Mouse (Mus musculus) limb, embryonic 12.5 days (tissue): Measurements from ENCODE around the gene Itga7. TPM values are rescaled to one million over a fixed set of nuclear protein-coding genes. Genes with fewer than 3 reads are reported as not detected.

Source experiments
- ATAC-seq: fragments of 200-750 bp; cut with Nextera tagmentation; 2 replicates; pipeline ENCODE4 v1.8.0; 2017; ENCODE audit warnings: low read depth, moderate TSS enrichment; ENCODE audit not compliant: insufficient number of reproducible peaks, insufficient read depth, low FRiP score, low TSS enrichment
- H3K27ac ChIP-seq: fragments of 300-500 bp; sonication (generic); 2 replicates; pipeline ENCODE4 v1.5.1; 2016; ENCODE audit warnings: mild to moderate bottlenecking, moderate library complexity
- H3K27me3 ChIP-seq: fragments of 300-500 bp; sonication (generic); 2 replicates; pipeline ENCODE4 v1.6.1; 2016; ENCODE audit warnings: mild to moderate bottlenecking, moderate library complexity
- H3K36me3 ChIP-seq: fragments of 300-500 bp; sonication (generic); 2 replicates; pipeline ENCODE4 v1.6.1; 2016; ENCODE audit warnings: mild to moderate bottlenecking, moderate library complexity
- H3K4me1 ChIP-seq: fragments of 300-500 bp; sonication (generic); replicated peaks from 2 replicates; pipeline ENCODE4 v1.6.1; 2016
- H3K4me2 ChIP-seq: fragments of 300-500 bp; sonication (generic); 2 replicates; pipeline ENCODE4 v1.6.1; 2016; ENCODE audit warnings: mild to moderate bottlenecking, moderate library complexity
- H3K4me3 ChIP-seq: fragments of 300-500 bp; sonication (generic); replicated peaks from 2 replicates; pipeline ENCODE4 v1.5.1; 2016; ENCODE audit warnings: mild to moderate bottlenecking
- H3K9ac ChIP-seq: fragments of 300-500 bp; sonication (generic); replicated peaks from 2 replicates; pipeline ENCODE4 v1.6.1; 2016; ENCODE audit warnings: mild to moderate bottlenecking, moderate library complexity
- H3K9me3 ChIP-seq: fragments of 300-500 bp; sonication (generic); 2 replicates; pipeline ENCODE4 v1.6.1; 2016; ENCODE audit warnings: mild to moderate bottlenecking, moderate library complexity
- WGBS: fragments of 180-500 bp; shearing (Covaris S2); methylation state at CpG from one replicate; pipeline ENCODE4 v1.1.7; 2016; 5-methylcytosine and 5-hydroxymethylcytosine counted together
- polyA plus RNA-seq: library from polyadenylated mRNA; unstranded; fragments of >200 nt; fragmentation: Nextera tagmentation; extraction: Ambion mirVana; gene quantifications from 2 replicates; pipeline ENCODE4 v1.2.1, GENCODE M21; 2016

Gene Itga7
- polyA plus RNA-seq, 1 experiment from 2014 or later = 1.7 TPM

- no peak overlapping the region for H3K27ac ChIP-seq
- peaks cover 20% of the 10 kb centered on the region; the same call in 1 of the 2 replicates for H3K4me1 ChIP-seq
- WGBS = 81% methylated on average over 6 of the region's 6 CpGs
- no peaks in the 10 kb centered on the region for H3K36me3 ChIP-seq
- no peak overlapping the region for H3K4me3 ChIP-seq
- H3K27me3 ChIP-seq = peaks cover 16% of the 10 kb centered on the region
- no peak overlapping the region for H3K9ac ChIP-seq
- H3K4me2 ChIP-seq = no peak overlapping the region
- H3K9me3 ChIP-seq = no peaks in the 10 kb centered on the region
- no peak for ATAC-seq
Measured at GRCm38 (mm10) chr10:128899759-128900490, 33.7 kb upstream of the Itga7 start.

- no peak within 1 kb of the TSS for H3K9ac ChIP-seq
- no peak within 1 kb of the TSS for H3K4me3 ChIP-seq
- H3K27ac ChIP-seq = no peak within 1 kb of the TSS
- H3K4me2 ChIP-seq = no peak within 1 kb of the TSS
- ATAC-seq = no peak
- 87% methylated on average over 3 of the region's 3 CpGs for WGBS
- H3K27me3 ChIP-seq = peaks cover 15% of the 10 kb centered on the region
- no peaks in the 10 kb centered on the region for H3K36me3 ChIP-seq
- peaks cover 14% of the 10 kb centered on the region; the same call in 1 of the 2 replicates for H3K4me1 ChIP-seq
- no peaks in the 10 kb centered on the region for H3K9me3 ChIP-seq
Measured at GRCm38 (mm10) chr10:128900698-128901097, 32.9 kb upstream of the Itga7 start, which contains the start of gene Cd63. Cd63 (plus strand) TSS chr10:128900989.

DNA sequence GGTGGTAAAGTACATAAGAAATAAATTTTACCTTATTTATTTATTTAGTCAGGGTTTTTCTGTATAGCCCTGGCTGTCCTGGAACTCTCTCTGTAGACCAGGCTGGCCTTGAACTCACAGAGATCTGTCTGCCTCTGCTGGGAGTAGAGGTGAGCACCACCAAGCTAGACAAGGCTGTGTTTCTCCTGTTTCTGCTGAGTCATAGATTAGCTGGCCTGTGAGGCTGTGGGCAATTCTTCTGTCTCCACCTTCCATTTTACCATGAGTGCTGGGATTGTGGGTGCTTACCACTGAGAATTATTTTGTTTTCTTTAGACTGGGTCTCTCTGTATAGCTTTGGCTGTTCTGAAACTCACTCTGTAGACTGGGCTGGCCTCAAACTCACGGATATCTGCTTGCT lies 32.2 kb upstream of the Itga7 start:
- 70% methylated on average over 1 of the region's 1 CpGs for WGBS

GRCm38 (mm10) chr10:128902409-128902988 lies 31.1 kb upstream of the Itga7 start:
- Histone ChIP-seq H3K27me3 (no peaks in the 10 kb centered on the region), H3K9ac (no peak overlapping the region), H3K4me2 (no peak overlapping the region), H3K36me3 (no peaks in the 10 kb centered on the region), H3K4me3 (no peak overlapping the region), H3K27ac (no peak overlapping the region), H3K4me1 (no peaks in the 10 kb centered on the region), H3K9me3 (no peaks in the 10 kb centered on the region)
- ATAC-seq = no peak
- WGBS = 81% methylated on average over 3 of the region's 3 CpGs

More for the DNA sequence above, 32.2 kb upstream of the Itga7 start:
- H3K27me3 ChIP-seq = peaks cover 8% of the 10 kb centered on the region
- no peak overlapping the region for H3K4me3 ChIP-seq
- 0 out of 2 replicates have a peak, but pooled peaks cover 7% of the 10 kb centered on the region for H3K4me1 ChIP-seq
- no peak overlapping the region for H3K9ac ChIP-seq
- H3K4me2 ChIP-seq = no peak overlapping the region
- no peaks in the 10 kb centered on the region for H3K36me3 ChIP-seq
- H3K27ac ChIP-seq = no peak overlapping the region
- no peaks in the 10 kb centered on the region for H3K9me3 ChIP-seq
- ATAC-seq = no peak

GRCm38 (mm10) chr10:128904812-128905211 lies 28.8 kb upstream of the Itga7 start:
- H3K4me3 ChIP-seq = no peak overlapping the region
- H3K4me1 ChIP-seq = peaks cover 9% of the 10 kb centered on the region
- H3K4me2 ChIP-seq = no peak overlapping the region
- 65% methylated on average over 5 of the region's 5 CpGs for WGBS
- no peak overlapping the region for H3K9ac ChIP-seq
- no peaks in the 10 kb centered on the region for H3K27me3 ChIP-seq
- H3K27ac ChIP-seq = no peak overlapping the region
- ATAC-seq = no peak
- H3K36me3 ChIP-seq = no peaks in the 10 kb centered on the region
- H3K9me3 ChIP-seq = no peaks in the 10 kb centered on the region

DNA sequence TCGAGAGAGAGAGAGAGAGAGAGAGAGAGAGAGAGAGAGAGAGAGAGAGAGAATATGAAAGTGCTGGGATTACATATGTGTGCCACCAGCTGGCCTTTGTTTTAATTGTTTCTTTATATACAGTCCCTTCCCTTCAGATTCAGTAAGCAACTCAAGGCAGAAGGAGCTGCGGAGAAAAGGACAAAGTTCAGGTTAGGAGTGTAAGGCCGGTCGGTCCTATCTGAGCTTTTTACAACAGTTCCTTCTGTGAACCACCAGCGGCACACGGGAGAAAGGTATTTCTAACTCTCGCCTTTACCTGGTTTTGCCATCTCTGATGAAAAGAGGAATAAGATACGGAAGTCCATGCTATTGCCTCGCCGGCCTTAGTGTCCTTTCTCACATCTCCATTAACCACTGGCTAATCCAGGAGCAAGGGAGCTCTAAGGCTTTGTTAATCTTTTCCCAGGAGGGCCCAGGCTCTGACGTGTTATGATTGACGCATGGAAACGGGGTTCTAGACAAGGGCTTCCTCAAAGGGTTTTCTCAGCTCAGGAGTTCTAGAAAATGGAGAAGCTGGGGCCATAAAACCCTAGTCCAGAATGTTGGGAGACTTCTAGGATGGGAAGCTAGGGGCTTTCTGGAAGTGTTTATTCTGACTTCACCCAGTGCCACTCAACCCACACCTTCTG lies 24.7 kb upstream of the Itga7 start:
- ATAC-seq = no peak; the same call in 1 of the 2 replicates
- Histone ChIP-seq H3K27ac (peak overlapping the region; percentile 96), H3K27me3 (no peaks in the 10 kb centered on the region), H3K36me3 (peaks cover 23% of the 10 kb centered on the region), H3K4me2 (peak overlapping the region; percentile 78), H3K4me3 (peak overlapping the region; percentile 89), H3K9me3 (no peaks in the 10 kb centered on the region), H3K9ac (peak overlapping the region; percentile 95), H3K4me1 (peaks cover 35% of the 10 kb centered on the region)
- WGBS = 60% methylated on average over 13 of the region's 13 CpGs

- 2% methylated on average over 38 of the region's 41 CpGs for WGBS
- H3K4me1 ChIP-seq = peaks cover 35% of the 10 kb centered on the region
Measured at GRCm38 (mm10) chr10:128909567-128910028, 24.0 kb upstream of the Itga7 start.

GRCm38 (mm10) chr10:128910066-128910841 lies 23.4 kb upstream of the Itga7 start:
- Histone ChIP-seq H3K4me1 (peaks cover 35% of the 10 kb centered on the region), H3K4me2 (peak overlapping the region; percentile 78), H3K4me3 (peak overlapping the region; percentile 89), H3K27ac (peak overlapping the region; percentile 96), H3K36me3 (peaks cover 37% of the 10 kb centered on the region), H3K9me3 (no peaks in the 10 kb centered on the region), H3K27me3 (no peaks in the 10 kb centered on the region), H3K9ac (peak overlapping the region; percentile 95)
- under 1% methylated on average over 66 of the region's 66 CpGs for WGBS
- ATAC-seq = no peak

More at GRCm38 (mm10) chr10:128909567-128910028, 24.0 kb upstream of the Itga7 start:
- H3K9ac ChIP-seq = peak overlapping the region; percentile 95
- no peaks in the 10 kb centered on the region for H3K9me3 ChIP-seq
- H3K4me2 ChIP-seq = peak overlapping the region; percentile 78
- H3K27ac ChIP-seq = peak overlapping the region; percentile 96
- no peaks in the 10 kb centered on the region for H3K27me3 ChIP-seq
- peak; percentile 74 for ATAC-seq
- H3K36me3 ChIP-seq = peaks cover 30% of the 10 kb centered on the region
- H3K4me3 ChIP-seq = peak overlapping the region; percentile 89

- no peak for ATAC-seq
- Histone ChIP-seq H3K27ac (no peak overlapping the region; the same call in 1 of the 2 replicates), H3K36me3 (peaks cover 48% of the 10 kb centered on the region), H3K4me3 (peak overlapping the region; percentile 89), H3K4me1 (peaks cover 35% of the 10 kb centered on the region), H3K4me2 (peak overlapping the region; percentile 78), H3K9ac (no peak overlapping the region), H3K9me3 (no peaks in the 10 kb centered on the region), H3K27me3 (no peaks in the 10 kb centered on the region)
- WGBS = 92% methylated on average over 6 of the region's 6 CpGs
Measured at GRCm38 (mm10) chr10:128911430-128911829, 22.2 kb upstream of the Itga7 start.

- no peak for ATAC-seq
- Histone ChIP-seq H3K9ac (peak overlapping the region; percentile 31; the same call in 1 of the 2 replicates), H3K9me3 (no peaks in the 10 kb centered on the region), H3K27ac (0 out of 2 replicates have a peak overlapping the region, but pooled peaks have one; percentile 50), H3K4me2 (peak overlapping the region; percentile 78; the same call in 1 of the 2 replicates), H3K4me1 (peaks cover 35% of the 10 kb centered on the region), H3K27me3 (no peaks in the 10 kb centered on the region), H3K4me3 (0 out of 2 replicates have a peak overlapping the region, but pooled peaks have one; percentile 3), H3K36me3 (peaks cover 56% of the 10 kb centered on the region)
- WGBS = 75% methylated on average over 4 of the region's 4 CpGs
Measured at GRCm38 (mm10) chr10:128912268-128912667, 21.4 kb upstream of the Itga7 start.
